Mouse (Mus musculus) spleen, postnatal 0 days (tissue): ENCODE data around the gene Gm21677. TPM values are rescaled to one million over a fixed set of nuclear protein-coding genes. Genes with fewer than 3 reads are reported as not detected.

ENCODE experiments used
- polyA plus RNA-seq: library from polyadenylated mRNA; unstranded; fragments of >200 nt; fragmentation: Nextera tagmentation; extraction: Ambion mirVana; gene quantifications from 2 replicates; pipeline ENCODE4 v1.2.1, GENCODE M21; 2015

Gene Gm21677
- polyA plus RNA-seq: not detected in 2 replicates

DNA sequence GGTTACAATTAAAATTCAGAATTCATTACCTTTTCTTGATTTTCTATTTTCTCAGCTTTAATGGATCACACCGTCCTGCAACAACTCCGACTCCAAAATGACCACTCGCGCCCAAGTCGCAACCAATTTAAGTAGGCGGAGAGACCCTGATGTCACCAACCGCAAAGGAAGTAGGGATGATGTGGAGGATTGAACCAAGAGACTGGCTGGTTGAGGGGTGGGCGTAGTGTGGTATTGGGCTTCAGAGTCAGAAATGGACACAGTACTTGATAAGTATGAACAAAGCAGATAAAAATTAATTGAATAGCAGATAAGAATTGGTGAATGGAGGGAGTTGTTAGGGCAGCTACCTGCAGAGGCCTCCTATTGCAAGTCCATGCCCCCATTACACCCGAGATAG lies at the start of gene Gm21677:
Gene Gm21677, minus strand, starts transcription at position 101 of the 400 bp plus-strand sequence.

DNA sequence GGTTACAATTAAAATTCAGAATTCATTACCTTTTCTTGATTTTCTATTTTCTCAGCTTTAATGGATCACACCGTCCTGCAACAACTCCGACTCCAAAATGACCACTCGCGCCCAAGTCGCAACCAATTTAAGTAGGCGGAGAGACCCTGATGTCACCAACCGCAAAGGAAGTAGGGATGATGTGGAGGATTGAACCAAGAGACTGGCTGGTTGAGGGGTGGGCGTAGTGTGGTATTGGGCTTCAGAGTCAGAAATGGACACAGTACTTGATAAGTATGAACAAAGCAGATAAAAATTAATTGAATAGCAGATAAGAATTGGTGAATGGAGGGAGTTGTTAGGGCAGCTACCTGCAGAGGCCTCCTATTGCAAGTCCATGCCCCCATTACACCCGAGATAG lies 39.0 kb upstream of the Gm21677 start, which contains the start of gene Gm21693:
Gene Gm21693, minus strand, starts transcription at position 101 of the 400 bp plus-strand sequence.

Other genes starting within 250 kb of the Gm21677 start
- not detected in 2 replicates for gene Gm21693, start 38.9 kb upstream of the Gm21677 start, polyA plus RNA-seq
- gene Gm21704, start 103.7 kb upstream of the Gm21677 start, polyA plus RNA-seq: not detected in 2 replicates
- gene Gm21708, start 103.7 kb upstream of the Gm21677 start, polyA plus RNA-seq: not detected in 2 replicates